Mouse (Mus musculus) kidney, postnatal 4 days (tissue): ENCODE measurements around the gene Ikzf3.
A peak's percentile ranks its signal among the peaks of the same experiment; 100 is the strongest.

Experiments used
- DNase-seq, 2 experiments: peaks; one replicate each; pipeline ENCODE4 v3.0.0; 2021; ENCODE audit warnings: mixed read lengths in 2 of 2

Gene Ikzf3

GRCm38 (mm10) chr11:98445238-98445637 lies 100.6 kb downstream of the Ikzf3 start:
- peak in 1 of 2 experiments; percentile 35 for DNase-seq

GRCm38 (mm10) chr11:98443688-98444087 lies 102.1 kb downstream of the Ikzf3 start:
- DNase-seq = no peak

GRCm38 (mm10) chr11:98438331-98439158 lies 107.3 kb downstream of the Ikzf3 start, which contains the start of gene Mien1:
Gene Mien1 (minus strand): TSS chr11:98438991.
- peak; percentile 99 for DNase-seq

- no peak for DNase-seq
Measured at GRCm38 (mm10) chr11:98437441-98437840, 108.4 kb downstream of the Ikzf3 start.

GRCm38 (mm10) chr11:98435723-98436122 lies 110.1 kb downstream of the Ikzf3 start:
- DNase-seq = no peak

GRCm38 (mm10) chr11:98431743-98432502 lies 113.9 kb downstream of the Ikzf3 start:
- no peak for DNase-seq

GRCm38 (mm10) chr11:98428436-98428835 lies 117.4 kb downstream of the Ikzf3 start:
- DNase-seq = no peak

- peak in 1 of 2 experiments; percentile 19 for DNase-seq
Measured at GRCm38 (mm10) chr11:98426592-98426991, 119.2 kb downstream of the Ikzf3 start.

- DNase-seq = peak; percentile 51 to 62
Measured at GRCm38 (mm10) chr11:98418939-98419547, 126.8 kb downstream of the Ikzf3 start.

- no peak for DNase-seq
Measured at GRCm38 (mm10) chr11:98418273-98418672, 127.6 kb downstream of the Ikzf3 start.

GRCm38 (mm10) chr11:98417074-98417473 lies 128.8 kb downstream of the Ikzf3 start:
- DNase-seq = no peak
